In genomic region chr10:107659141-107659540, GRCm38 (mm10) we compare ENCODE assay signal across 19 mouse cellular contexts.
"Had no signal": no experiment of that assay in that cellular context is flagged by ENCODE, and none has a peak within 500 bp of the region (broad histone marks: within the 10 kb centered on the region; RNA-seq: fewer than 3 reads in every experiment).

No protein-coding gene starts in this region.

- H3K27me3 ChIP-seq: midbrain, embryonic 12.5 days; neural tube, embryonic 13.5 days; neural tube, embryonic 15.5 days had no signal

- H3K9ac ChIP-seq: lung, embryonic 14.5 days; midbrain, embryonic 12.5 days; neural tube, embryonic 13.5 days; neural tube, embryonic 15.5 days had no signal

- DNase-seq: lung, adult 18-20 months; lung, embryonic 14.5 days; lung, postnatal 10 days; lung, postnatal 4 days; midbrain, embryonic 14.5 days; retina, postnatal 1 day; right cerebral cortex, adult 18-20 months; right cerebral cortex, postnatal 25 days; right cerebral cortex, postnatal 4 days; spleen, adult 18-20 months; thymus, adult 18-20 months; thymus, postnatal 25 days; thymus, postnatal 4 days had no signal

- H3K36me3 ChIP-seq: midbrain, embryonic 10.5 days; midbrain, embryonic 12.5 days; neural tube, embryonic 13.5 days; neural tube, embryonic 15.5 days had no signal

- H3K9me3 ChIP-seq: midbrain, embryonic 10.5 days; midbrain, embryonic 12.5 days; neural tube, embryonic 13.5 days; neural tube, embryonic 15.5 days had no signal

- H3K27ac ChIP-seq: midbrain, embryonic 10.5 days; midbrain, embryonic 12.5 days; neural tube, embryonic 13.5 days; neural tube, embryonic 15.5 days had no signal

- H3K4me3 ChIP-seq: midbrain, embryonic 10.5 days; midbrain, embryonic 12.5 days; myocyte; neural tube, embryonic 13.5 days; neural tube, embryonic 15.5 days had no signal

- ATAC-seq: midbrain, embryonic 16.5 days had no signal

- H3K4me2 ChIP-seq: lung, embryonic 14.5 days; midbrain, embryonic 12.5 days; neural tube, embryonic 13.5 days; neural tube, embryonic 15.5 days had no signal

- H3K4me1 ChIP-seq: midbrain, embryonic 10.5 days; midbrain, embryonic 12.5 days; neural tube, embryonic 13.5 days; neural tube, embryonic 15.5 days had no signal
